Mouse (Mus musculus): Measurements from ENCODE around the gene Kcnj14.

DNA sequence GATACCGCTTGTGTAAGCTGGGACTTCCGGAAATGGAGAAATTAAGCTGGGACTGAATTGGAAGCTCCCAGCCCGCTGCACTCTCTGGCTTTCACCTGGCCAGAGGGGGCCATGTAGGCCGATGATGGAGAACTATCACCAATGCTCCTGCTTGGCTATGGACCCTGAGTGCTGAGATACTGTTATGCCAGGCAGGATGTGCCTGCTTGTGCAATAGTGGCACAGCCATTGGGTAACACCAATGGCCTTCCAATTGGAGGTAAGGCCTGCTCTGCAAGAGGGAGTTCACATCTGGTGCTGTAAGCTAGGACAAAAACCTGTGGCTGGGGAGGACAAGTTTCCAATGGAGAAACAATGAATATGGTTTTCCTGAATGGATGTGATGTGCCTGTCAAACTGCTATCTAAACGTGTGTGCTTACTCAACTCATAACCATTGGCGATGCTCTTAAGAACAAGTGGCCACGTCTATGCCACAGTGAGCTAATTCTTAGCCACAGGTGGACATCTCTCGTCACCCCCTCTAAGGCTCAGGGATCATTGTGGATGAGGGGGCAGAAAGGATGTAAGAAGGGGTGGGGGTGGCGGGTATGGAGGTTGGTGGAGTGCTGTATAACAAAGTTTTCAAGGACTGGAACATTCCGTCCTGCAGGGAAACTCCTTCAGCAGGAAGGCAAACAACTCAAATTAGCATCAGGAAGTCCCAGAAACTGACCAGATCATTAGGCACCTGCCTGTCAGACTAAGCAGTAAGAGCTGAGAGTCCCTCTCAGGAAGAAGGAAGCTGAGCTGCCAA, 18.6 kb upstream of the Kcnj14 start:
- TF ChIP-seq GATA1 (IDR thresholded peaks at IDR 0.05; ENCODE audit: low read length) (no peak), TAL1 (IDR thresholded peaks at IDR 0.05; ENCODE audit: low read length) (no peak)

Measured in erythroblast, embryonic 14.5 days (primary cell).